Mouse (Mus musculus) kidney, adult 2 months (tissue): ENCODE data around the gene Jph2. TPM values are rescaled to one million over a fixed set of nuclear protein-coding genes. Genes with fewer than 3 reads are reported as not detected.

Experiments used
- DNase-seq: peaks from one replicate; pipeline ENCODE4 v3.0.0; 2021
- H3K27ac ChIP-seq: fragments of 200-500 bp; 2 replicates; pipeline ENCODE4 v1.5.1; 2012; ENCODE audit warnings: low read depth, low read length, control low read depth, inconsistent platforms; ENCODE audit not compliant: insufficient read depth
- H3K27me3 ChIP-seq: fragments of 200-500 bp; replicated peaks from 2 replicates; pipeline ENCODE4 v1.6.1; 2012; ENCODE audit warnings: mild to moderate bottlenecking, moderate library complexity, low read length, inconsistent platforms; ENCODE audit not compliant: control insufficient read depth, insufficient read depth
- H3K36me3 ChIP-seq: fragments of 200-500 bp; 2 replicates; pipeline ENCODE4 v1.6.1; 2012; ENCODE audit warnings: mild to moderate bottlenecking, moderate library complexity, low read length, inconsistent platforms; ENCODE audit not compliant: control insufficient read depth, insufficient read depth
- H3K4me1 ChIP-seq: fragments of 200-500 bp; 2 replicates; pipeline ENCODE4 v1.6.1; 2011; ENCODE audit warnings: low read length; ENCODE audit not compliant: control insufficient read depth, insufficient read depth
- H3K4me3 ChIP-seq: fragments of 200-500 bp; 2 replicates; pipeline ENCODE4 v1.5.1; 2011; ENCODE audit warnings: mild to moderate bottlenecking, low read depth, low read length, control low read depth; ENCODE audit not compliant: insufficient read depth
- CTCF ChIP-seq: fragments of 200-500 bp; conservative IDR thresholded peaks from 2 replicates; pipeline ENCODE4 v1.5.1; 2011; ENCODE audit warnings: low read depth, mild to moderate bottlenecking, control low read depth, low read length, moderate library complexity, mixed read lengths; ENCODE audit not compliant: insufficient read depth, insufficient read length
- POLR2A ChIP-seq: fragments of 200-500 bp; IDR thresholded peaks from one replicate; pipeline ENCODE4 v1.6.1; 2011; ENCODE audit warnings: low read depth, low read length, control low read depth
- WGBS: fragments of 180-500 bp; shearing (Covaris S2); methylation state at CpG from one replicate; pipeline ENCODE4 v1.1.7; 2018; 5-methylcytosine and 5-hydroxymethylcytosine counted together
- polyA plus RNA-seq: library from polyadenylated mRNA; depleted of rRNA; stranded (reverse); fragments of >200 nt; gene quantifications from 2 replicates; pipeline ENCODE4 v1.2.3, GENCODE M21; 2012

Jph2 gene
- polyA plus RNA-seq, 1 experiment, result 3.8 TPM

DNA sequence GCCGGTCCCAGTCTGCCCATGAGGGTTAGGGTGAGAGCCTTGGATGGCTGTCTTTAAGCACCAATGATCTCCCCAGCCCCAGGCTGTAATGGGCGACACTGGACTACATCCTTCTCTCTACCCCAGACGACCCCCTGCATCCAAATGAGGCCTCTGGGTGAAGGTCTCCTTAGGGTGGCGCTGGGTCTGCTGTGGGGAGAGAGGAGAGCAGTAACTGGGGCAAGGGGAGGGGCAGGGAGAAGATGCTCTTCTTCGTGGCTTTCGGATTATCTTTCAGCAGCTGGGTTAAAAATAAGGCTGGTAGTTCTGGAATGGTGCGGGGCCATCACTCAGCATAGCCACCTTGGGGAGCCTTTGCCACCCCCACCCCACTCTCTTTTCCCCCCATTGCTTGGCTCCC lies 49.1 kb downstream of the Jph2 start:
- DNase-seq, result no peak
- H3K27me3 ChIP-seq, result no peaks in the 10 kb centered on the region
- 72% methylated on average over 7 of the region's 7 CpGs for WGBS
- no peaks in the 10 kb centered on the region for H3K4me1 ChIP-seq
- no peak overlapping the region for H3K4me3 ChIP-seq
- no peak overlapping the region for H3K27ac ChIP-seq
- TF ChIP-seq POLR2A (no peak), CTCF (no peak)
- no peaks in the 10 kb centered on the region for H3K36me3 ChIP-seq

DNA sequence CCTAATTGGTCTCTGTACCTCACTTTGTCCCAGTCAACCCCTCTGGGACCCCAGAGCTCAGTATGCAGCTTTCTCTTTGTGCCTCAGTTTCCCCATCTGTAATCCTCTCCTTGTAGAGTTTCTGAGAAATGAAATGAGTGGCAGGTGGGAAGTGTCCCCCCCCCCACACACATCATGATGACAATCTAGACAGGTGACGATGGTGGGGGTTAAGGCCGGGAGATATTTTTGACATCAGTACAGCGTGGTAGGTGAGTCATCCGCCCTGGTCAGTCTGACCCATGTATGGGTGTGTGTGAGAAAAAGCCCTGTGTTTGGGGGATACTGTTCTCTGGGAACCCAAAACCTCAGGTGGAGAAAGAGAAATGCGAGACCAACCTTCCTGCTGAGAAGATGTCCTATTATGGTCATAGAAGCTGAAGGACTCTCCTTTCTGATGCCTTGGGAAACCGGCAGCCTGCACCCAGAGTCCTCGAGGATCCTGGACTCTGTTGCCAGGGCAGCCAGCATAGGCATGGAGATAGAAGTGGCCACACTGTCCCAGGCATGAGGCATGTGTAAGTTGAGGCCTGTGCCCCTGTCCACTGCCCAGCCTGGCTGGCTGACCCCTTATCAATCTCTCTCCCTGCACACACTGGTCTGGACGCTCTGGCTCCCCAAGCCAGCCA lies 50.1 kb downstream of the Jph2 start:
- Histone ChIP-seq H3K36me3 (no peaks in the 10 kb centered on the region), H3K4me3 (no peak overlapping the region), H3K27ac (no peak overlapping the region), H3K4me1 (no peaks in the 10 kb centered on the region), H3K27me3 (no peaks in the 10 kb centered on the region)
- WGBS, result 85% methylated on average over 8 of the region's 8 CpGs
- TF ChIP-seq POLR2A, result no peak
- no peak for TF ChIP-seq CTCF
- DNase-seq, result no peak

DNA sequence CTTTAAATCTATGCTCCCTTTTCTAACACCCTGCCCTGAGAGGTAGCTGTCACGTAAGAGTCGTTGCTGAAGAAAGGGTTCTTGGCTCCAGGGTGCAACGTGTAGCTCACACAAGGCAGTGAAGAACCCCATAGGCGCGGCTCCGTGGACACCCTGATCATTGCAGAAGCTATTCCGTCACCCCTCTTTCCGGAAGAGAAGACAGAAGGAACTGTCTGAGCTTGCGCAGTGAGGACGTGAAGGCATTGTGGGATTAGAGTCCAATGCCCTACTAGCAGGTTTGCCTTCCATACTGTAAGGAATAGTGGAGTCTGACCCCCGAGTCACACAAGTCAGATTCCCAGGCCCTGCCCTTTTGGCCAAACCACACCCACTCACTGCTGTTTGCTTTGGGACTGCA lies 51.3 kb downstream of the Jph2 start:
- no peak for DNase-seq
- H3K27ac ChIP-seq, result no peak overlapping the region
- 77% methylated on average over 11 of the region's 11 CpGs for WGBS

DNA sequence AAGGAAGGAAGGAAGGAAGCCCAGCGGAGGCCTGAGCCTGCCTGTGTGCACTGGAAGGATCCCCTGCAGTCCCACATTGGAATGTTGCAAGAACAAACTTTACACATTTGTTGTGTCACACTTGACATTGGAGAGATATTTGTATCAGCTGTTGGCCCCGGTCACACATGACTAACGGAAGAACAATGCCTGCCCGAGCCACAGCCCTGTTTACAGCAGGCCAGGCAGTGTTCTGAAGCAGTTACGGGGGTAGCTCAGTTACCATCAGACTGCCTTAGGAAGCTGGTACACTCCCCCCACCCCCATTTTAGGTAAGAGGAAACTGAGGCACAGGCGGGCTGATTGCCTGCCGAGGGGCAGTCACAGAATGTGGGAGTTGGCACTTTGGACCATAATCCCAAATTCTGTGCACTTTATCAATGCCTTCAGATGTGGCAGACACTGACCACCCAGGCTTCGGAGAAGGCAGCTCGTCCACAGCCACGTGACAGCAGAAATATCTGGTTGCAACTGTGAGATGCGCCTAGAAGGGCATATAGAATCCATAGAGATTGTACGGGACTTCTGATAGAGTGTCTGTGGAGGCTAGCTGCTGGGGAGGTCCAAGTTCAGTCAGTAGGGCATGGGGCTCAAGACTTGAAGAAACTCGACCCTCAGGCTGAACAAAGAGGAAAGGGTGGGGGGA lies 52.7 kb downstream of the Jph2 start:
- H3K36me3 ChIP-seq, result no peaks in the 10 kb centered on the region
- no peak overlapping the region for H3K4me3 ChIP-seq
- TF ChIP-seq POLR2A, result no peak
- TF ChIP-seq CTCF, result no peak
- H3K27me3 ChIP-seq, result no peaks in the 10 kb centered on the region
- H3K27ac ChIP-seq, result no peak overlapping the region
- DNase-seq, result peak; percentile 5
- WGBS, result 61% methylated on average over 13 of the region's 13 CpGs
- no peaks in the 10 kb centered on the region for H3K4me1 ChIP-seq

More for the DNA sequence above, 51.3 kb downstream of the Jph2 start:
- no peak overlapping the region for H3K4me3 ChIP-seq
- no peaks in the 10 kb centered on the region for H3K36me3 ChIP-seq
- H3K4me1 ChIP-seq, result no peaks in the 10 kb centered on the region
- H3K27me3 ChIP-seq, result no peaks in the 10 kb centered on the region
- TF ChIP-seq POLR2A, result no peak
- no peak for TF ChIP-seq CTCF

DNA sequence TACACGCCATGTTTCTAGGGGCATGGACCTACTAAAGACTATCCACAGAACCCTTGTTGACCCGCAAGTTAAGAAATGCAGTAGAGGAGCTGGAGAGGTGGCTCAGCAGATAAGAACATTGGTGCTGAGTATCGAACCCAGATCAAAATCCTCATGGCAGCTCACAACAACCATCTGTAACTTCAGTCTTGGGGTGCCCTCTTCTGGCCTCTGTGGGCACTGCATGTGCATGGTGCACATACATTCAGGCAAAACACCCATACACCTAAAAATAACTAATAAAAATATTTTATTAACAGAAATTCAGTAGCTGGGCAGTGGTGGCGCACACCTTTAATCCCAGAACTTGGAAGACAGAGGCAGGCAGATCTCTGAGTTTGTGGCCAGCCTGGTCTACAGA lies 54.1 kb downstream of the Jph2 start:
- Histone ChIP-seq H3K36me3 (no peaks in the 10 kb centered on the region), H3K27ac (no peak overlapping the region), H3K27me3 (no peaks in the 10 kb centered on the region), H3K4me1 (no peaks in the 10 kb centered on the region), H3K4me3 (no peak overlapping the region)
- TF ChIP-seq CTCF, result peak; percentile 47
- no peak for TF ChIP-seq POLR2A
- WGBS, result 96% methylated on average over 4 of the region's 4 CpGs
- peak; percentile 24 for DNase-seq

DNA sequence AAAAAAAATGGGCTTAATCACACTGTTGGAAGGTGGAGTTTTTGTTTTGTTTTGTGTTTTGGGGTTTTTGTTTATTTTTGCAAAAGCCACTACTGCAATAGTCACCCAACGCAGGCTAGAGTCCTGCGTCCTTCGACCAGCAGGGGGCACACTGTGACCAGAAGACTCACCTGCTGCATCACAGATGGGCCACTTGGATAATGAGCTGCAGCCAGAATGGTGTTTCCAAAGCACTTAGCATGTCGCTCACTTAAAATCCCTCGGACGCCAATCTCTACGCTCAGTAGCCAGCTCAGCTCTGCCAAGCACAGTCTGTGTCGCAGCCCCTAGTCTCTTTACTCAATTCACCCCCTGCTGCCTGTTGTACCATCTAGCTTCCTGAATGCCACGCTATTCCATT lies 57.5 kb downstream of the Jph2 start:
- DNase-seq, result peak; percentile 59
- no peak overlapping the region for H3K4me3 ChIP-seq
- WGBS, result 23% methylated on average over 9 of the region's 9 CpGs
- TF ChIP-seq POLR2A (no peak), CTCF (peak; percentile 91)
- H3K27ac ChIP-seq, result no peak overlapping the region
- no peaks in the 10 kb centered on the region for H3K36me3 ChIP-seq
- H3K4me1 ChIP-seq, result no peaks in the 10 kb centered on the region
- H3K27me3 ChIP-seq, result no peaks in the 10 kb centered on the region

DNA sequence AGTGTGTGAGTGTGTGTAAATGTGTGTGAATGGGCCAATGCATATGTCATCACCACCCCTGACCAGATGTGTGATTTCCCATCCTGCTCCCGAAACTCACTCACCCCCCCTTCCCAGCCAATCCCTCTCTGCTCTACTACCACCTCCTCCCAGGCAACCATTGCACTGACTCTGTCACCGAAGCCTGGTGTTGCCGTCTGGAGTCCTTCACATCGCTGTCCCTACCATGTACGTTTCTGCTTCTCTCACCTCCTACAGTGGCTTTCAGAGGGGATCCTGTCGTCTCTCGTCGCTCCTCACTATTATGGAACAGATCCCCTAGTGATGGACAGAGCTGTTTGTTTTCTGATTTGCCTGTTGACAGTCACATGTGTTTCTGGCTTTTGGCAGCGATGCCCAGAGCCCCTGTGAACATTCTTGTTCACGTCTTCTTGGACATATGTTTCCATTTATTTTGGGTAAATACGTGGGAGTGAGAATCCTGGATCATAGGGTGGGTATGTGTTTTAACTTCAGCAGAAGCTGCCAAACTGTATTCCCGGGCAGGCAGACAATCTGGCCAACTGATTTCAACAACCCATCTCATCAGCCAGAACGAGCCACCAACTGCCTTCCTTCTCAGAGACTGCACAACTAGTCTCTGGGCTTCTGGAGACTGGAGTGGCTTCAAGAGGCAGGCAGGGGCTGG lies 65.3 kb downstream of the Jph2 start:
- Histone ChIP-seq H3K4me1 (no peaks in the 10 kb centered on the region), H3K36me3 (no peaks in the 10 kb centered on the region), H3K27ac (no peak overlapping the region), H3K27me3 (no peaks in the 10 kb centered on the region), H3K4me3 (no peak overlapping the region)
- DNase-seq, result no peak
- TF ChIP-seq POLR2A, result no peak
- 71% methylated on average over 13 of the region's 13 CpGs for WGBS
